Mouse (Mus musculus) CH12.LX (cell line): ENCODE results near the gene Acadvl. TPM values are rescaled to one million over a fixed set of nuclear protein-coding genes. Genes with fewer than 3 reads are reported as not detected.

Experiments
- DNase-seq: peaks from one replicate; pipeline ENCODE4 v3.0.0-alpha.2; 2013; ENCODE audit errors: extremely low read depth
- H3K27ac ChIP-seq: 2 replicates; pipeline ENCODE4 v1.5.1; 2012; ENCODE audit warnings: low read depth, mild to moderate bottlenecking, control low read depth, moderate library complexity; ENCODE audit not compliant: insufficient read depth
- H3K27me3 ChIP-seq: replicated peaks from 2 replicates; pipeline ENCODE3; 2012; ENCODE audit warnings: inconsistent platforms
- H3K36me3 ChIP-seq, 2 experiments: replicated peaks in 1 of 2; 2 replicates each; pipeline versions ENCODE3 to v1.6.1; 2012; ENCODE audit warnings: inconsistent platforms in 1 of 2, low read length in 1 of 2, mild to moderate bottlenecking in 1 of 2, mixed read lengths in 1 of 2, moderate library complexity in 1 of 2; ENCODE audit not compliant: control insufficient read depth in 1 of 2, insufficient read depth in 1 of 2
- H3K4me1 ChIP-seq, 2 experiments: 2 replicates each; pipeline ENCODE4 v1.6.1; 2012; ENCODE audit warnings: inconsistent platforms in 1 of 2, moderate library complexity in 1 of 2; ENCODE audit not compliant: insufficient read depth in 2 of 2, control insufficient read depth in 1 of 2
- H3K4me2 ChIP-seq: 2 replicates; pipeline ENCODE4 v1.6.1; 2012; ENCODE audit warnings: low read depth, mild to moderate bottlenecking, control low read depth; ENCODE audit not compliant: poor library complexity, insufficient read depth, severe bottlenecking
- H3K4me3 ChIP-seq, 3 experiments: fragments of 150-350 bp in 1 of 3; sonication (generic) in 1 of 3; replicated peaks in 1 of 3; 2 replicates each; pipeline versions ENCODE3 to v1.5.1; 2011 to 2012; ENCODE audit warnings: low read depth in 2 of 3, low read length in 2 of 3, mild to moderate bottlenecking in 2 of 3, moderate library complexity in 2 of 3, control low read depth in 1 of 3, improper control_type of control experiment in 1 of 3, inconsistent platforms in 1 of 3, mixed read lengths in 1 of 3; ENCODE audit not compliant: poor library complexity in 1 of 3
- H3K79me2 ChIP-seq: replicated peaks from 2 replicates; pipeline ENCODE4 v1.6.1; 2012; ENCODE audit warnings: mild to moderate bottlenecking, moderate library complexity; ENCODE audit not compliant: control insufficient read depth, poor library complexity, insufficient read depth, severe bottlenecking; ENCODE audit errors: extremely low read depth
- H3K9ac ChIP-seq: 2 replicates; pipeline ENCODE4 v1.6.1; 2012; ENCODE audit warnings: low read depth, mild to moderate bottlenecking, control low read depth, moderate library complexity; ENCODE audit not compliant: insufficient read depth
- H3K9me3 ChIP-seq: replicated peaks from 2 replicates; pipeline ENCODE3; 2012; ENCODE audit warnings: low read length, inconsistent platforms, mixed read lengths
- BHLHE40 ChIP-seq: IDR thresholded peaks from 2 replicates; pipeline ENCODE4 v1.6.1; 2011; ENCODE audit warnings: mild to moderate bottlenecking, low read depth, low read length, improper control_type of control experiment
- CHD1 ChIP-seq: IDR thresholded peaks from 2 replicates; pipeline ENCODE4 v1.6.1; 2012; ENCODE audit warnings: low read depth, low read length, improper control_type of control experiment, inconsistent platforms
- CTCF ChIP-seq, 2 experiments: IDR thresholded peaks in 1 of 2; conservative IDR thresholded peaks in 1 of 2; 2 replicates each; pipeline ENCODE4 v1.5.1; 2011 to 2012; ENCODE audit warnings: low read depth in 2 of 2, low read length in 2 of 2, improper control_type of control experiment in 1 of 2, inconsistent platforms in 1 of 2, mild to moderate bottlenecking in 1 of 2, moderate library complexity in 1 of 2
- E2F4 ChIP-seq: IDR thresholded peaks from 2 replicates; pipeline ENCODE4 v1.6.1; 2011; ENCODE audit warnings: low read depth, low read length, improper control_type of control experiment; ENCODE audit not compliant: insufficient replicate concordance
- ELF1 ChIP-seq: IDR thresholded peaks from 2 replicates; pipeline ENCODE4 v1.6.1; 2014; ENCODE audit warnings: low read depth, mild to moderate bottlenecking, inconsistent platforms, low read length, improper control_type of control experiment
- EP300 ChIP-seq: IDR thresholded peaks from 2 replicates; pipeline ENCODE4 v1.6.1; 2011; ENCODE audit warnings: low read length, improper control_type of control experiment
- ETS1 ChIP-seq: conservative IDR thresholded peaks from 2 replicates; pipeline ENCODE4 v1.6.1; 2012; ENCODE audit warnings: low read depth, mild to moderate bottlenecking, inconsistent platforms, low read length, improper control_type of control experiment, moderate library complexity
- JUN ChIP-seq: IDR thresholded peaks from 2 replicates; pipeline ENCODE4 v1.6.1; 2011; ENCODE audit warnings: low read depth, mild to moderate bottlenecking, low read length, improper control_type of control experiment, moderate library complexity; ENCODE audit not compliant: insufficient read depth
- JUND ChIP-seq: conservative IDR thresholded peaks from 2 replicates; pipeline ENCODE4 v1.6.1; 2011; ENCODE audit warnings: low read depth, low read length, improper control_type of control experiment
- MAZ ChIP-seq: IDR thresholded peaks from 2 replicates; pipeline ENCODE4 v1.6.1; 2012; ENCODE audit warnings: low read depth, mild to moderate bottlenecking, inconsistent platforms, low read length, improper control_type of control experiment, moderate library complexity
- MEF2A ChIP-seq: IDR thresholded peaks from 2 replicates; pipeline ENCODE4 v1.6.1; 2014; ENCODE audit warnings: low read depth, mild to moderate bottlenecking, inconsistent platforms, low read length, improper control_type of control experiment, borderline replicate concordance
- MXI1 ChIP-seq: IDR thresholded peaks from 2 replicates; pipeline ENCODE4 v1.6.1; 2011; ENCODE audit warnings: mild to moderate bottlenecking, low read depth, low read length, improper control_type of control experiment
- NRF1 ChIP-seq: IDR thresholded peaks from 2 replicates; pipeline ENCODE4 v1.6.1; 2014; ENCODE audit warnings: low read depth, mild to moderate bottlenecking, inconsistent platforms, low read length, improper control_type of control experiment, moderate library complexity
- PAX5 ChIP-seq: IDR thresholded peaks from 2 replicates; pipeline ENCODE4 v1.6.1; 2012; ENCODE audit warnings: low read length, inconsistent platforms, mixed read lengths
- POLR2A ChIP-seq: IDR thresholded peaks from 2 replicates; pipeline ENCODE4 v1.6.1; 2011; ENCODE audit warnings: low read depth, mild to moderate bottlenecking, improper control_type of control experiment, low read length
- RAD21 ChIP-seq: IDR thresholded peaks from 2 replicates; pipeline ENCODE4 v1.6.1; 2011; ENCODE audit warnings: low read depth, mild to moderate bottlenecking, low read length, improper control_type of control experiment, moderate library complexity
- RCOR1 ChIP-seq: conservative IDR thresholded peaks from 2 replicates; pipeline ENCODE4 v1.6.1; 2012; ENCODE audit warnings: low read depth, mild to moderate bottlenecking, inconsistent platforms, low read length, improper control_type of control experiment
- SMC3 ChIP-seq: IDR thresholded peaks from 2 replicates; pipeline ENCODE4 v1.6.1; 2011; ENCODE audit warnings: low read depth, low read length, improper control_type of control experiment
- TBP ChIP-seq: conservative IDR thresholded peaks from 2 replicates; pipeline ENCODE4 v1.6.1; 2011; ENCODE audit warnings: low read depth, low read length, improper control_type of control experiment
- UBTF ChIP-seq: IDR thresholded peaks from 2 replicates; pipeline ENCODE4 v1.6.1; 2012; ENCODE audit warnings: low read depth, mild to moderate bottlenecking, inconsistent platforms, low read length, improper control_type of control experiment, moderate library complexity
- ZKSCAN1 ChIP-seq: IDR thresholded peaks from 2 replicates; pipeline ENCODE4 v1.6.1; 2012; ENCODE audit warnings: low read depth, inconsistent platforms, low read length, improper control_type of control experiment, borderline replicate concordance
- dilution Hi-C: fragments of 300-500 bp; cut with MboI; formaldehyde crosslinking; loops from 2 replicates; pipeline ENCODE4 v1.14.3; 2020; ENCODE audit warnings: low sequenced_read_pairs; ENCODE audit not compliant: extremely low pct_unique_long_range_greater_than_20kb, extremely low pct_ligation_motif_present
- in situ Hi-C: fragments of 300-500 bp; cut with MboI; formaldehyde crosslinking; loops from 3 replicates; pipeline ENCODE4 v1.14.3; 2019; ENCODE audit warnings: low sequenced_read_pairs, low pct_ligation_motif_present, low pct_unique_long_range_greater_than_20kb, mixed read lengths
- polyA plus RNA-seq: library from polyadenylated mRNA; unstranded; fragments of >175 nt; gene quantifications from 2 replicates; pipeline ENCODE4 v1.2.1, GENCODE M21; 2012; ENCODE audit warnings: low read depth; ENCODE audit not compliant: insufficient read length
- total RNA-seq, 2 experiments: library from RNA; depleted of rRNA; stranded (reverse); fragments of 300-350 nt in 1 of 2; fragments of >200 nt in 1 of 2; gene quantifications; 2 replicates each; pipeline ENCODE4 v1.2.3; 2012 to 2014

Gene Acadvl
- total and polyA plus RNA-seq, 3 experiments: 76.9 to 148 (median 81.8) TPM

GRCm38 (mm10) chr11:70042309-70043085, 27.3 kb upstream of the Acadvl start:
- no peaks in the 10 kb centered on the region for H3K9me3 ChIP-seq
- TF ChIP-seq RCOR1 (no peak), BHLHE40 (no peak), CHD1 (no peak), MAZ (no peak), JUN (no peak), MEF2A (no peak)
- H3K27me3 ChIP-seq: no peaks in the 10 kb centered on the region
- peaks cover 0 to 52% of the 10 kb centered on the region in 2 experiments for H3K36me3 ChIP-seq
- no peaks in the 10 kb centered on the region for H3K79me2 ChIP-seq
- no peak for DNase-seq
- no peak overlapping the region for H3K4me2 ChIP-seq
- in situ Hi-C loops (no loop called here), dilution Hi-C loops (no loop called here)
- no peak overlapping the region for H3K9ac ChIP-seq
- H3K27ac ChIP-seq: no peak overlapping the region
- peaks cover 8 to 12% of the 10 kb centered on the region in 2 experiments for H3K4me1 ChIP-seq
- H3K4me3 ChIP-seq: no peak overlapping the region

GRCm38 (mm10) chr11:70040184-70040583, 25.0 kb upstream of the Acadvl start:
- Histone ChIP-seq H3K36me3 (peaks cover 0 to 50% of the 10 kb centered on the region in 2 experiments), H3K9me3 (no peaks in the 10 kb centered on the region), H3K79me2 (no peaks in the 10 kb centered on the region), H3K4me1 (peaks cover 10 to 17% of the 10 kb centered on the region in 2 experiments), H3K9ac (no peak overlapping the region), H3K4me3 (no peak overlapping the region), H3K4me2 (no peak overlapping the region), H3K27me3 (no peaks in the 10 kb centered on the region), H3K27ac (no peak overlapping the region)
- dilution Hi-C loops (no loop called here), in situ Hi-C loops (no loop called here)
- TF ChIP-seq PAX5 (no peak), POLR2A (no peak), E2F4 (no peak), EP300 (no peak), NRF1 (no peak), ZKSCAN1 (no peak), TBP (no peak), BHLHE40 (no peak), UBTF (no peak), JUND (no peak), RCOR1 (no peak), SMC3 (no peak), ETS1 (no peak), ELF1 (no peak), CTCF (conservative IDR thresholded peaks at IDR 0.05 in 1 of 2, IDR thresholded peaks at IDR 0.05 in 1 of 2; ENCODE audit: low read depth in 2 of 2, low read length in 2 of 2) (no peak), RAD21 (no peak), MXI1 (no peak)
- DNase-seq: no peak
